Mouse (Mus musculus) ES-Bruce4 (cell line): ENCODE measurements around the gene Kif17. TPM values are rescaled to one million over a fixed set of nuclear protein-coding genes. Genes with fewer than 3 reads are reported as not detected.

ENCODE experiments used
- H3K27ac ChIP-seq: 2 replicates; pipeline ENCODE4 v1.5.1; 2012; ENCODE audit warnings: low read length, inconsistent platforms; ENCODE audit not compliant: insufficient read depth
- H3K27me3 ChIP-seq: 2 replicates; pipeline ENCODE4 v1.6.1; 2012; ENCODE audit warnings: mild to moderate bottlenecking, low read length, inconsistent platforms; ENCODE audit not compliant: control insufficient read depth, poor library complexity, insufficient read depth, severe bottlenecking
- H3K36me3 ChIP-seq: 2 replicates; pipeline ENCODE4 v1.6.1; 2012; ENCODE audit warnings: inconsistent platforms, mild to moderate bottlenecking, low read length, moderate library complexity; ENCODE audit not compliant: control insufficient read depth, poor library complexity, insufficient read depth, severe bottlenecking
- H3K4me1 ChIP-seq: one replicate; pipeline ENCODE4 v1.8.1; 2011; ENCODE audit warnings: low read length; ENCODE audit not compliant: control insufficient read depth, insufficient read depth
- H3K4me3 ChIP-seq: 2 replicates; pipeline ENCODE4 v1.5.1; 2011; ENCODE audit warnings: low read depth, mild to moderate bottlenecking, low read length
- H3K9ac ChIP-seq: 2 replicates; pipeline ENCODE4 v1.6.1; 2012; ENCODE audit warnings: low read depth, mild to moderate bottlenecking, inconsistent platforms; ENCODE audit not compliant: poor library complexity, severe bottlenecking
- H3K9me3 ChIP-seq: replicated peaks from 2 replicates; pipeline ENCODE4 v1.6.1; 2012; ENCODE audit warnings: mild to moderate bottlenecking, low read length, inconsistent platforms; ENCODE audit not compliant: control insufficient read depth, poor library complexity, insufficient read depth, severe bottlenecking
- CTCF ChIP-seq: IDR thresholded peaks from one replicate; pipeline ENCODE4 v1.8.1; 2011; ENCODE audit warnings: low read depth, low read length
- EP300 ChIP-seq: IDR thresholded peaks from 2 replicates; pipeline ENCODE4 v1.6.1; 2011; ENCODE audit warnings: low read depth, low read length; ENCODE audit not compliant: insufficient read depth
- POLR2A ChIP-seq: IDR thresholded peaks from one replicate; pipeline ENCODE4 v1.8.1; 2011; ENCODE audit warnings: low read length; ENCODE audit not compliant: insufficient read depth
- polyA plus RNA-seq: library from polyadenylated mRNA; stranded (reverse); fragments of >200 nt; gene quantifications from 2 replicates; pipeline ENCODE4 v1.2.4, GENCODE M21; 2011; ENCODE audit warnings: low read depth; ENCODE audit not compliant: missing spikeins, insufficient read depth, insufficient read length

Kif17 gene
- polyA plus RNA-seq, 1 experiment: 0.66 TPM

- Histone ChIP-seq H3K27ac (no peak overlapping the region), H3K9ac (no peak overlapping the region), H3K4me1 (no peaks in the 10 kb centered on the region), H3K4me3 (no peak overlapping the region), H3K27me3 (no peaks in the 10 kb centered on the region), H3K9me3 (no peaks in the 10 kb centered on the region), H3K36me3 (no peaks in the 10 kb centered on the region)
- no peak for TF ChIP-seq POLR2A
- no peak for TF ChIP-seq CTCF
- no peak for TF ChIP-seq EP300
Observed at GRCm38 (mm10) chr4:138272011-138272997, 22.1 kb downstream of the Kif17 start.

DNA sequence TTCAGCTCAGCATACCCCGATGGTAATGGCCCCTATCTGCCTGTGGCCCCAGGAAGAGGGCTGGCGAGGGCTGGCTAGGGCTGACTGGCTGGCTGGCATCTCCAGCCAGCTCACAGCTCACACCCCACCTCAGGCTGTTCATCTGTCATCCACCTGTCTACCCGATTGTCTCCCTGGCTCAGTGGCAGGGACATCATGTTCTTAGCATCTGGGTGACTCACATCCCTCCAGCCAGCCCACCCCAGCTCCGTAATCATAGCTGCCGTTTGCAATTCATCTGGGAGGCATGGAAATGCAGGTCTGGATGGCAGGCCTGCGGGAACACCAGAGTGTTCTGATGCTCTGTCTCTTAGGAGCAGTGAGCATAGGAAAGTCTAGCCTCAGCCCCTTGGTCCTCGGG is 28.1 kb downstream of the Kif17 start:
- no peak for TF ChIP-seq CTCF
- no peak for TF ChIP-seq POLR2A
- TF ChIP-seq EP300: no peak
- H3K9ac ChIP-seq: no peak overlapping the region
- H3K9me3 ChIP-seq: no peaks in the 10 kb centered on the region
- H3K4me1 ChIP-seq: no peaks in the 10 kb centered on the region
- H3K4me3 ChIP-seq: no peak overlapping the region
- no peaks in the 10 kb centered on the region for H3K36me3 ChIP-seq
- no peak overlapping the region for H3K27ac ChIP-seq
- no peaks in the 10 kb centered on the region for H3K27me3 ChIP-seq

GRCm38 (mm10) chr4:138282834-138283233 is 32.6 kb downstream of the Kif17 start:
- no peaks in the 10 kb centered on the region for H3K9me3 ChIP-seq
- H3K4me1 ChIP-seq: no peaks in the 10 kb centered on the region
- no peaks in the 10 kb centered on the region for H3K36me3 ChIP-seq
- TF ChIP-seq POLR2A (no peak), CTCF (peak; percentile 100)
- H3K9ac ChIP-seq: no peak overlapping the region
- no peak overlapping the region for H3K27ac ChIP-seq
- H3K4me3 ChIP-seq: no peak overlapping the region
- H3K27me3 ChIP-seq: no peaks in the 10 kb centered on the region

DNA sequence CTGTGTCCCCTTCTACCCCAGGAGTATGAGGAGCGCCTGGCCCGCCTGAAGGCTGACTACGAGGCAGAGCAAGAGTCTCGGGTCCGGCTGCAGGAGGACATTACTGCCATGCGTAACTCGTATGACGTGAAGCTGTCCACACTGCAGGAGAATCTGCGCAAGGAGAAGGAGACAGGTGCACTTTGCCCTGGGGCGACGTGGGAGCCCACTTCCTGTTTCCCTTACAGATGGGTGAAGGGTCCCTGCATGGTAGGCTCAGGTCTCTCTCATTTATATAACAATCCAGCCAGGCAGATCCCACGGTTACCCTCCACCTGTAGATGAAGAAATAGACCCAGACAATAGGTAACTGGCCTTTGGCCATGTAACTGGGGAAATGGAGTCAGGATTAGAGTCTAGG is 36.2 kb downstream of the Kif17 start:
- H3K27ac ChIP-seq: no peak overlapping the region
- no peak for TF ChIP-seq CTCF
- no peak for TF ChIP-seq EP300
- TF ChIP-seq POLR2A: no peak
- H3K4me3 ChIP-seq: no peak overlapping the region
- H3K36me3 ChIP-seq: no peaks in the 10 kb centered on the region
- H3K9me3 ChIP-seq: no peaks in the 10 kb centered on the region
- H3K9ac ChIP-seq: no peak overlapping the region
- no peaks in the 10 kb centered on the region for H3K4me1 ChIP-seq
- H3K27me3 ChIP-seq: no peaks in the 10 kb centered on the region

GRCm38 (mm10) chr4:138288691-138289090 is 38.5 kb downstream of the Kif17 start:
- Histone ChIP-seq H3K27ac (no peak overlapping the region), H3K9me3 (no peaks in the 10 kb centered on the region), H3K27me3 (no peaks in the 10 kb centered on the region), H3K4me1 (no peaks in the 10 kb centered on the region), H3K9ac (no peak overlapping the region), H3K36me3 (no peaks in the 10 kb centered on the region), H3K4me3 (no peak overlapping the region)
- TF ChIP-seq POLR2A: no peak
- TF ChIP-seq EP300: no peak
- no peak for TF ChIP-seq CTCF

DNA sequence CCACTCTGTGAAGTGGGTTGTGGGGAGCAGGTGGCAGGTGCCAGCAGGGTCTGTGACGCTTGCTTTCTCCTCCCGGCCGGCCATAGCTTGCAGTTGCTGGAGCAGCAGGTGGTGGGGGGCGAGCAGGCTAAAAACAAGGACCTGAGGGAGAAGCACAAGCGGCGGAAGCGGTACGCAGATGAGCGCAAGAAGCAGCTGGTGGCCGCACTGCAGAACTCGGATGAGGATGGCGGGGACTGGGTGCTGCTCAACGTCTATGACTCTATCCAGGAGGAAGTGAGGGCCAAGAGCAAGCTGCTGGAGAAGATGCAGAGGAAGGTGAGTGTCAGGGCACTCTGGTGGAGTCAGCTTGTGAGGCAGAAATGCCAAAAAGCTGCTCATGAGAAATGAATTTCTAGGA is 41.8 kb downstream of the Kif17 start:
- H3K36me3 ChIP-seq: no peaks in the 10 kb centered on the region
- H3K4me1 ChIP-seq: no peaks in the 10 kb centered on the region
- no peak overlapping the region for H3K4me3 ChIP-seq
- no peaks in the 10 kb centered on the region for H3K27me3 ChIP-seq
- TF ChIP-seq CTCF (no peak), POLR2A (no peak), EP300 (no peak)
- H3K27ac ChIP-seq: no peak overlapping the region
- H3K9me3 ChIP-seq: no peaks in the 10 kb centered on the region
- H3K9ac ChIP-seq: no peak overlapping the region
